Mouse (Mus musculus) megakaryocyte, embryonic 14.5 days (primary cell): ENCODE measurements around the gene Sh3bgrl2.

ENCODE experiments used
- FLI1 ChIP-seq: IDR thresholded peaks from 2 replicates; pipeline ENCODE4 v1.6.1; 2012; ENCODE audit warnings: low read length, inconsistent platforms, mixed read lengths
- GATA1 ChIP-seq: IDR thresholded peaks from 3 replicates; pipeline ENCODE4 v1.6.1; 2012; ENCODE audit warnings: mixed read lengths, low read length, inconsistent platforms, borderline replicate concordance

DNA sequence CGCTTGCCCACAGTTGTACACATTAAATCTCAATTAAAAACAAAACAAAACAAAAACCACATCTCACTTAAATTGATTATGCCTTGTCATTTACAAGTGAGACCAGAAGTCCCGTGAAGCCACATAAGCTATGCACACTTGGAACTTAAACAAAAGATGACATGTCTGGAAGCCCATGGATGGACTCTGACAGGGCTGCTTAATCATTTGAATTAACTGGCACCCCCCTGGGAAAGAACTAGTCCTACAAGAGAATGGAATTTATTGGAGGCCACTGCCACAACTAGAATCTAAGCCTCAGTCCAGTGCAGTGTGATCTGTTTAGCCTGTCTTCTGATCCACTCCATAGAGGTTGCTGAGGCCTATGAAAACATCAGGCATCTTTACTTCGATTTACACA lies 23.2 kb downstream of the Sh3bgrl2 start:
- TF ChIP-seq GATA1 (no peak), FLI1 (no peak)
